Mouse (Mus musculus): Measurements from ENCODE around the gene Med13.

The Med13 gene

DNA sequence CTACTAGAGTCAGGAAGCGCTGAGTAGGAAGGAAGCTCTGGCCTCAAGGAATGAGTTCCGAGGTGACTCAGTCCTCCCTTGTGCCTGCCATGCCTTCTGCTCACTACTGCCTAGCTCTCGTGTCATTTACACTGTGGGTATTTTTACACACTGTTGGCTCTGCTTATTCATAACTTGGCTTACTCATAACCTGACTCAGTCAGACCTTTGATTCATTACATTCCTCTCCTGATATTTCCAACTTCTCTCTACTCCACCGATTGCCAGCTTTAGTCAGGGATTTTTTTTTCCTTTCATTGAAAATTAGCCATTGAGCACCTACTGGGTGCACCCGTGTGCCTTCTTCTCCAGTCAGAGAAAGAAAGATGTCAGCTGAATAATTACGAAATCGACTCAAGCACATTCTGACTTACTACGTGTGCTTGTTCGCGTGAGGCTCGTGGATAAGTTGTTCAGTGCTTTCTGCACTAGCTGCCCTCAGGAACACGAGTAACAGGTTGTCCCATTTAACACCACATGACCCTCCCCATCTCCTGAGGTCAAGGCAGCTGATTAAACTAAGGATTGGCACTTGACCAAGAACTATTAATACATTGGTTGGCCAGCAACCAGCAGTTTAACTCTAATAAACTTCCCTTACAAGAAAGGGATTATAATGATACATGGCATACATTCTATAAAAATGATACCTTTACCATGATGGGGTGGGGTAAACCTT is 23.3 kb upstream of the Med13 start:
- CTCF ChIA-PET = no interaction called here

- CTCF ChIA-PET = no interaction called here
These were observed 21.6 kb upstream of the Med13 start for GRCm38 (mm10) chr11:86378981-86379380.

- CTCF ChIA-PET = no interaction called here
These were observed 20.4 kb upstream of the Med13 start for GRCm38 (mm10) chr11:86377841-86378240.

- CTCF ChIA-PET = no interaction called here
These were observed 19.3 kb upstream of the Med13 start for GRCm38 (mm10) chr11:86376707-86377106.

- CTCF ChIA-PET = no interaction called here
These were observed 17.7 kb upstream of the Med13 start for GRCm38 (mm10) chr11:86375086-86375485.

DNA sequence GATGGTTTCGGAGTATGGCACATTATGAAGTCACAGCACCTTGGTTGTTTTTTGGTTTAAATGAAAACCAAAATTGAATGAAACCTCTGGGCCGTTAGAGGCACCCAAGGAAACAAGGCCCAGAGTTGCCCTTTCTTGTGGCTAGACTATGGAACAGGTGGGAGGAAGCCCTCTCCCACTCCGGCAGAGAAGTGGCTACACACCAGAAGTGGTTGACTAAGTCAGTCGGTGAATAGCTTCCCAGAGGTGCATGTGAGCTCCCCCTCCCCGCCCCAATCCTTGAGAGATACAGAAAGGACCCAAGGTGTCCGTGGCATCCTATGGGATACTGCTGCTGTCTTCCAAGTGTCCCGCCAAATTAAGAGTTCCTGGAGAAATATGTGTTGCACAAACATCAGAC is 13.9 kb upstream of the Med13 start:
- CTCF ChIA-PET = no interaction called here

DNA sequence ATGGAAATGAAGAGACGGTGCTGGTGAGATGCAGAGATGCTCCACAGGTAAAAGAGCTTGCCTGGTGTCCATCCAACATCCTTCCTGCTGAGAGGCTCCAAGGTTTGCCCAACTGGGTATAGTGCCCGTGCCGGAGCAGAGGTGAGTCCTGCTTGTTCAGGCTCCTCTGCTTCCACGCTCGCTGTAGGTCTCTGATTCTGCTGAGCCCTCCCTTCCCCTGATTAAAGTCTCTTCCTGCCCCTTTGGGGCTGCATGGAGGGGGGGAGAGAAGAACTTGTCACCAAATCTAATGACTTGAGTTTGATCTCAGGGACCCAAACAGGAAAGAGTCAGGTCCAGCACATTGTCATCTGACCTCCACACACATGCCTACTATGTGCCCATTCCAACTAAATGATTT is 12.5 kb upstream of the Med13 start:
- CTCF ChIA-PET = no interaction called here

DNA sequence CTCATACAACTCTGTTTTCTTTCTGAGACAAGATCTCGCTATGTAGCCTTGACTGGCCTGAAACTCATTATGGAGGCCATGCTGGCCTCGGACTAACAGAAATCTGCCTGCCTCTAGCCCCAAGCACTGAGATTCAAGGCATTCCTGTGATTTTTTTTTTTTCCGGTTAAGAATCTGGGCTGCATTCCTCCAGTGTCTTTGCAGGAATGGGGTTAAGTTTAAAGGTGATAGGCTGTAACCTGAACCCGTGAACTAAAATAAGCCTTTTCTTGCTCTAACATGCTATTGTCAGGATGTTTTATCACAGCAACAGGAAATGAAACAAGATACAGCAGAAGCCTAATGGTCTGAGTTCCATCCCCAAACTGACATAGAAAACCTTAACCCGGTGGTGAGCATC is 11.6 kb upstream of the Med13 start:
- CTCF ChIA-PET = interaction anchor here (0.6 kb wide), 1 partner anchor 392 kb away, joined by 3 read pairs; no protein-coding TSS in a partner anchor

GRCm38 (mm10) chr11:86364709-86365452 is 7.5 kb upstream of the Med13 start:
- CTCF ChIA-PET = no interaction called here

- CTCF ChIA-PET = interaction anchor here (0.6 to 0.7 kb wide), 3 partner anchors 13 to 146 kb away, joined by 3 to 9 read pairs (median 3); no protein-coding TSS in a partner anchor
These were observed 654 bp upstream of the Med13 start for GRCm38 (mm10) chr11:86357984-86358528.

- CTCF ChIA-PET = interaction anchor here (0.6 to 0.7 kb wide), 3 partner anchors 14 to 627 kb away, joined by 3 to 10 read pairs (median 3); no protein-coding TSS in a partner anchor
These were observed 1.2 kb downstream of the Med13 start for GRCm38 (mm10) chr11:86356007-86356853.

GRCm38 (mm10) chr11:86353586-86353985 is 3.8 kb downstream of the Med13 start:
- CTCF ChIA-PET = no interaction called here

- CTCF ChIA-PET = interaction anchor here (0.6 to 1.0 kb wide), 4 partner anchors 11 to 304 kb away, joined by 3 to 20 read pairs (median 3); no protein-coding TSS in a partner anchor
These were observed 5.6 kb downstream of the Med13 start for GRCm38 (mm10) chr11:86351766-86352315.

- CTCF ChIA-PET = interaction anchor here (1.0 kb wide), 1 partner anchor 43 kb away, joined by 3 read pairs; no protein-coding TSS in a partner anchor
These were observed 6.7 kb downstream of the Med13 start for GRCm38 (mm10) chr11:86350636-86351138.

DNA sequence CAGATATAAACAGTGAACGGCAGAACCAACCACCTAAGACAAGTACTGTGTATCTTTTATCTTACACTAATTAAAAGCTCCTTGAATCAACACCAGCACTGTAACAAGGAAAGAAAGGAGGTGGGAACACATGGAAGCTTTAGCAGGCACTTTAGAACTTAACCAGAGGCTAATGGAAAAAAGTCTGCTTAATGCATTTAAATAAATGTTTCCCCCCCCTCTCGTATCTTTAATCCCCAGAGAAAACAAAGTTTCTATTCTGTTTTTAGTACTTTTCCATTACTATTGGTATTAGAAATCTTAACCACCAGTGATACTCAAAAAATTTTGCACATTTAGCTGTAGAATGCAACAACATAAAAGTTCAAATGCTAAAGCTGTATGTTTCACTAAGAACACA is 8.1 kb downstream of the Med13 start:
- CTCF ChIA-PET = no interaction called here

DNA sequence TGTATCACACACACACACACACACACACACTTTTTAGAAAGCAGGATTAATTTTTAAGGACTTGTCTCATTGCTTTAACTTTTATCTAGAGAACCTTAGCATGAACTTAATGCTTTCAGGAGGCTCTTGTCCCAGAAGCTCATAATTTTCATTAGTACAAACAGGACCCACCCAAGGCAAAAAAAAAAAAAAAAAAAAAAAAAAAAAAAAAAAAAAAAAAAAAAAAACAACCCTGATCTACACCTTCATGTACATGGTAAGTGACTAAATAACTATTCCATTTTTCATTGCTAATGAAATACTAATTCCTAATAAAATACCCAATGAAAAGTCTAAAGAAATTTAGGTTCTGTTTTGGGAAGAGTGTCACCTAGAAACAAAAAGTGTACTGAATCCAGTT is 8.5 kb downstream of the Med13 start:
- CTCF ChIA-PET = no interaction called here

GRCm38 (mm10) chr11:86347387-86348122 is 9.8 kb downstream of the Med13 start:
- CTCF ChIA-PET = interaction anchor here (0.6 to 1.3 kb wide), 2 partner anchors 9 to 92 kb away, joined by 3 to 16 read pairs; no protein-coding TSS in a partner anchor

DNA sequence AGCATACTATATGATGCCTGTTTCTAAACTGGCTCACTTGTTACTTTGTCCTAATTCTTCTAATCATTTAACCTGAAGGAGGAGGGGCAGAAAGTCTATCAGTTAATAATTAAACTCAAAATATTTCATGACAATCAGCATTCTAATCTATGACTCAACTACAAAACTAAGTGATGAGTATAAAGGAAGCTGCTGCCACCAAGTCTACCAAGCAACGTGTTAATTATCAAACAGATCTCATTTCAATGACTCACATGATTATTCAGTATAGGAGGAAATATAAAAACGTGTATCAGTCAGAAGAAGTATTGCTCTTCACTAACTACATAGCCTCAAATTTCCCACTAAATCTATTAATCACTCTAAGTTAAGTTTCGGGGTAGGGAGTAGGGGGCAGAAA is 10.9 kb downstream of the Med13 start:
- CTCF ChIA-PET = interaction anchor here (1.3 kb wide), 1 partner anchor 8 kb away, joined by 3 read pairs; no protein-coding TSS in a partner anchor

DNA sequence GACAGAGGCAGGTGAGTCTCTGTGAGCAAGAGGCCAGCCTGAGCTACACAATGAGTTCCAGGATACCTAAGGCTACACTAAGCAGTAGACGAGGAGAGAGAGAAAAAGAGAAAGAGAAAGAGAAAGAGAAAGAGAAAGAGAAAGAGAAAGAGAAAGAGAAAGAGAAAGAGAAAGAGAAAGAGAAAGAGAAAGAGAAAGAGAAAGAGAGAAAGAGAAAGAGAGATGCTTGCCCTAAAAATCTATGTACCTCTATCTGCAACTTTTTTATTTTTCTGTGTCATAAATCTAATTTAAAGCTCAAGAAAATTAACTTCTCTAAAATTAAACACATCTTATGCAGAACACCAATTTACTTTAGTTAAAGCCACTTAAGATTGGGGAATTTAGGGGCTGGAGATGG is 12.5 kb downstream of the Med13 start:
- CTCF ChIA-PET = interaction anchor here (0.6 to 1.2 kb wide), 3 partner anchors 13 to 55 kb away, joined by 3 to 4 read pairs (median 3); no protein-coding TSS in a partner anchor

- CTCF ChIA-PET = no interaction called here
These were observed 33.2 kb downstream of the Med13 start for GRCm38 (mm10) chr11:86324251-86324650.

Measured in spleen, embryonic (tissue).